ENCODE assay signal across 26 mouse cellular contexts in the genomic region with DNA sequence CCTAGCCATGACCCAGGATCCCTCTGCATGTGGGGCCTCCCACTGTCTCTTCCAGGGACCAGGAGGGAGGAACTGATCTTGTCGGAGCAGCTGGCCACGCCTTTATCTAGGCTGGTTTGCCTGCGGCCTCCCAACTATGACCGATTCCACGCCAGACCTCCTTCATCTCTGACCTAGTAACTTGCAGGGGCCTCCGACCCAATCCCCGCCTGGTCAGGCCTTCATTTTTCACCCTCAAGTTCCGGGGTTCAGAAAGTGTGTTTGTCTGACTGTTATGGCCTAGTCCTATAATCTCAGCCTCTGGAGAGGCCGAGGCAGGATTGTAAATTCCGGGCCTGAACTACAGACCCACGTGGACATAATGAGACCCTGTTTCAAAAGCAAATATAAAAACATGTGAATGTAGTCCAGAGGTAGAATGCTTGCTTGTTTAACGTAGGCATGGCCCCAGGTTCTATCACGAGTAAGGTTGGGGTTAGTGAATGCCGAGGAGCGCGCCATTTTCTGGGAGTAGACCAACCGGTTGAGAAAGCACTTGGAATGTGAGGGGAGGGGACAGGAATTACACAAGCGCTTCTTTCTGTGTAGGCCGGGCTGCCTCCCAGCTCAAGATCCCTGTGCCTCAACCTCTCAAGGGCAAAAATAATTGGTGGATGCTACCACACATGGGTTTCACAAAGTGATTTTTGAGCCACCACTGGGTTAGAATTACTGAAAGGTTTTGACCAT. TPM values are rescaled to one million over a fixed set of nuclear protein-coding genes. Genes with fewer than 3 reads are reported as not detected.
A peak's percentile ranks its signal among the peaks of the same experiment; 100 is the strongest.
DNase-seq lines count a peak whose midpoint lies in the region; ATAC-seq and TF ChIP-seq lines count a peak whose summit lies in the region.
"Had no signal": no experiment of that assay in that cellular context is flagged by ENCODE, and none has a peak within 500 bp of the region (broad histone marks: within the 10 kb centered on the region; RNA-seq: fewer than 3 reads in every experiment).

No protein-coding gene starts in this region.

- H3K4me1 ChIP-seq in midbrain, embryonic 11.5 days (ENCODE audit: control insufficient read depth, insufficient read depth, low read length): no peaks in the 10 kb centered on the region
- H3K4me1 ChIP-seq in midbrain, embryonic 16.5 days (ENCODE audit: control insufficient read depth, insufficient read depth, low read length): no peaks in the 10 kb centered on the region
- H3K4me1 ChIP-seq in ES-E14 (ENCODE audit: control insufficient read depth in 2 of 2, insufficient read depth in 2 of 2, low read length in 2 of 2, poor library complexity in 1 of 2): peaks cover 2 to 6% of the 10 kb centered on the region in 2 experiments; a peak in 3 of 4 replicates
- H3K4me1 ChIP-seq in limb, embryonic 10.5 days: no peaks in the 10 kb centered on the region
- H3K4me1 ChIP-seq: embryonic facial prominence, embryonic 10.5 days; embryonic facial prominence, embryonic 13.5 days; forebrain, embryonic 12.5 days; hindbrain, embryonic 13.5 days; intestine, embryonic 15.5 days had no signal

- no peak overlapping the region for H3K9ac ChIP-seq in midbrain, embryonic 11.5 days (ENCODE audit: low read length)
- no peak overlapping the region for H3K9ac ChIP-seq in midbrain, embryonic 16.5 days (ENCODE audit: low read depth, low read length)
- H3K9ac ChIP-seq in ES-E14 (ENCODE audit: insufficient read depth, low read depth, low read length, poor library complexity, severe bottlenecking): peak overlapping the region; percentile 85
- H3K9ac ChIP-seq: embryonic facial prominence, embryonic 13.5 days; forebrain, embryonic 12.5 days; hindbrain, embryonic 13.5 days; intestine, embryonic 15.5 days had no signal

- no peaks in the 10 kb centered on the region for H3K27me3 ChIP-seq in midbrain, embryonic 11.5 days (ENCODE audit: control insufficient read depth, insufficient read depth, low read length)
- no peaks in the 10 kb centered on the region; the same call in 1 of the 2 replicates for H3K27me3 ChIP-seq in midbrain, embryonic 16.5 days (ENCODE audit: control insufficient read depth, insufficient read depth, low read depth, low read length)
- no peaks in the 10 kb centered on the region for H3K27me3 ChIP-seq in limb, embryonic 10.5 days (ENCODE audit: low read depth, poor library complexity, severe bottlenecking)
- H3K27me3 ChIP-seq: embryonic facial prominence, embryonic 13.5 days; forebrain, embryonic 12.5 days; hindbrain, embryonic 13.5 days; intestine, embryonic 15.5 days had no signal

- in situ Hi-C loops in ES-E14 (cut with MboI; ENCODE audit: low sequenced_read_pairs in 2 of 2, unreplicated experiment in 2 of 2): no loop called here

- WGBS in midbrain, embryonic 11.5 days: 88% methylated on average over 19 of the region's 19 CpGs
- 93% methylated on average over 19 of the region's 19 CpGs for WGBS in midbrain, embryonic 16.5 days
- 92% methylated on average over 19 of the region's 19 CpGs for WGBS in limb, embryonic 10.5 days

- H3K27ac ChIP-seq in midbrain, embryonic 11.5 days (ENCODE audit: low read depth, low read length): no peak overlapping the region
- H3K27ac ChIP-seq in midbrain, embryonic 16.5 days (ENCODE audit: low read length): no peak overlapping the region
- peak overlapping the region; percentile 66 for H3K27ac ChIP-seq in ES-E14 (ENCODE audit: insufficient read depth, low read depth, low read length, poor library complexity, severe bottlenecking)
- H3K27ac ChIP-seq in limb, embryonic 10.5 days: no peak overlapping the region
- H3K27ac ChIP-seq: embryonic facial prominence, embryonic 10.5 days; embryonic facial prominence, embryonic 13.5 days; forebrain, embryonic 12.5 days; hindbrain, embryonic 13.5 days; intestine, embryonic 15.5 days had no signal

- no peaks in the 10 kb centered on the region for H3K36me3 ChIP-seq in midbrain, embryonic 11.5 days (ENCODE audit: control insufficient read depth, insufficient read depth, low read length)
- H3K36me3 ChIP-seq in midbrain, embryonic 16.5 days (ENCODE audit: control insufficient read depth, insufficient read depth, low read length): no peaks in the 10 kb centered on the region
- peaks cover 41% of the 10 kb centered on the region for H3K36me3 ChIP-seq in ES-E14 (ENCODE audit: control insufficient read depth, insufficient read depth, low read length, poor library complexity, severe bottlenecking)
- no peaks in the 10 kb centered on the region for H3K36me3 ChIP-seq in limb, embryonic 10.5 days
- H3K36me3 ChIP-seq: embryonic facial prominence, embryonic 10.5 days; embryonic facial prominence, embryonic 13.5 days; forebrain, embryonic 12.5 days; hindbrain, embryonic 13.5 days; intestine, embryonic 15.5 days had no signal

- no peak overlapping the region for H3K4me3 ChIP-seq in midbrain, embryonic 11.5 days (ENCODE audit: low read depth, low read length)
- no peak overlapping the region for H3K4me3 ChIP-seq in midbrain, embryonic 16.5 days (ENCODE audit: low read depth, low read length)
- peak overlapping the region; percentile 61 to 95 for H3K4me3 ChIP-seq in ES-E14 (ENCODE audit: insufficient read depth in 1 of 2, low read depth in 1 of 2, low read length in 2 of 2, poor library complexity in 1 of 2, severe bottlenecking in 1 of 2)
- no peak overlapping the region for H3K4me3 ChIP-seq in limb, embryonic 10.5 days
- H3K4me3 ChIP-seq: embryonic facial prominence, embryonic 10.5 days; embryonic facial prominence, embryonic 13.5 days; erythroblast, embryonic 14.5 days; forebrain, embryonic 12.5 days; hindbrain, embryonic 13.5 days; intestine, embryonic 15.5 days had no signal

- DNase-seq in midbrain, embryonic 11.5 days (ENCODE audit: low spot score, missing footprints): peak; percentile 75
- DNase-seq in ES-E14 (ENCODE audit: low read depth, low spot score) (peak; percentile 77), MEL-GATA-1-ER (ENCODE audit: extremely low read depth, low read depth) (peak; percentile 89)
- DNase-seq in limb, embryonic 10.5 days (ENCODE audit: low spot score): no peak
- DNase-seq in kidney, postnatal 36 days: no peak
- no peak for DNase-seq in embryo, embryonic 11 days
- DNase-seq: adrenal gland, adult 2 months; adrenal gland, postnatal 14 days; B cell, adult 2 months; cerebellum, adult 11 months; cerebellum, adult 2 months; cerebellum, adult 9-11 months; cerebellum, postnatal 25 days; gastrocnemius, postnatal 14 days; heart, adult 11 months; kidney, adult 11 months had no signal

- ATAC-seq in midbrain, embryonic 11.5 days (ENCODE audit: low FRiP score): no peak
- ATAC-seq in midbrain, embryonic 16.5 days: no peak
- ATAC-seq: forebrain, embryonic 16.5 days; hindbrain, embryonic 16.5 days; intestine, embryonic 15.5 days had no signal

- H3K9me3 ChIP-seq in midbrain, embryonic 11.5 days (ENCODE audit: control insufficient read depth, low read length): no peaks in the 10 kb centered on the region
- no peaks in the 10 kb centered on the region for H3K9me3 ChIP-seq in midbrain, embryonic 16.5 days (replicated peaks; ENCODE audit: control insufficient read depth, low read length, poor library complexity, severe bottlenecking)
- no peaks in the 10 kb centered on the region for H3K9me3 ChIP-seq in ES-E14 (ENCODE audit: control insufficient read depth, insufficient read depth, low read depth, low read length)
- no peaks in the 10 kb centered on the region for H3K9me3 ChIP-seq in limb, embryonic 10.5 days (replicated peaks)
- H3K9me3 ChIP-seq: embryonic facial prominence, embryonic 13.5 days; forebrain, embryonic 12.5 days; hindbrain, embryonic 13.5 days; intestine, embryonic 15.5 days had no signal

- no peak overlapping the region for H3K4me2 ChIP-seq in midbrain, embryonic 11.5 days
- H3K4me2 ChIP-seq in midbrain, embryonic 16.5 days (ENCODE audit: low read length): no peak overlapping the region
- H3K4me2 ChIP-seq: embryonic facial prominence, embryonic 13.5 days; forebrain, embryonic 12.5 days; heart, embryonic 11.5 days; hindbrain, embryonic 13.5 days; intestine, embryonic 15.5 days had no signal

TF ChIP-seq in ES-E14, 5 proteins besides CTCF, POLR2A, EP300 and RAD21:
- TF ChIP-seq ZNF384 (IDR thresholded peaks at IDR 0.05; ENCODE audit: low read depth, low read length): no peak
- no peak for TF ChIP-seq MAFK (IDR thresholded peaks at IDR 0.05; ENCODE audit: insufficient read depth, low read depth, low read length)
- TF ChIP-seq ZC3H11A (IDR thresholded peaks at IDR 0.05; ENCODE audit: borderline replicate concordance, low read depth, low read length): no peak
- no peak for TF ChIP-seq CHD2 (IDR thresholded peaks at IDR 0.05; ENCODE audit: low read depth, low read length)
- no peak for TF ChIP-seq HCFC1 (IDR thresholded peaks at IDR 0.05; ENCODE audit: borderline replicate concordance, insufficient read depth, low read length)

RNA-seq across cellular contexts. Expression of a gene that starts 1.9 kb away (rescaled TPM):
- 17.1 and 20.2 TPM in 2 replicates for polyA plus RNA-seq in midbrain, embryonic 11.5 days (2014; fragmentation: Nextera tagmentation; extraction: Ambion mirVana)
- 13.2 and 14.2 TPM in 2 replicates for polyA plus RNA-seq in midbrain, embryonic 16.5 days (2015; fragmentation: Nextera tagmentation; extraction: Ambion mirVana)
- 218 and 272 TPM in 2 replicates for total RNA-seq in ES-E14 (2012; rRNA removed)
- polyA plus RNA-seq in limb, embryonic 10.5 days (2016; fragmentation: Nextera tagmentation; extraction: Ambion mirVana): 16.4 and 17.6 TPM in 2 replicates

Comparison
In these comparisons a context has a peak if more than half of its experiments do, and no peak if none do; other contexts are left out.
1. DNase-seq: peak in midbrain, embryonic 11.5 days (single experiment), ES-E14 (single experiment) and MEL-GATA-1-ER (single experiment); none in limb, embryonic 10.5 days (single experiment), kidney, postnatal 36 days (0 of 2) and embryo, embryonic 11 days (single experiment).
2. H3K4me3 ChIP-seq: peak in ES-E14 (2 of 2); none in midbrain, embryonic 11.5 days (single experiment), midbrain, embryonic 16.5 days (single experiment) and limb, embryonic 10.5 days (single experiment).